Mouse (Mus musculus): Measurements from ENCODE around the gene Dhrs3. TPM values are rescaled to one million over a fixed set of nuclear protein-coding genes. Genes with fewer than 3 reads are reported as not detected.

Dhrs3 gene
- polyA plus RNA-seq, 1 experiment from 2014 or later, result 128 TPM

GRCm38 (mm10) chr4:144939847-144940411 lies 47.3 kb downstream of the Dhrs3 start:
- no peak for ATAC-seq (ENCODE audit: insufficient read depth, low FRiP score, low TSS enrichment)
- no peak overlapping the region for H3K27ac ChIP-seq (ENCODE audit: low read depth, low read length)
- 60% methylated on average over 4 of the region's 4 CpGs for WGBS
- H3K9me3 ChIP-seq (ENCODE audit: control insufficient read depth, low read length), result no peaks in the 10 kb centered on the region
- H3K27me3 ChIP-seq (ENCODE audit: control insufficient read depth, insufficient read depth, low read length), result no peaks in the 10 kb centered on the region
- no peak overlapping the region for H3K9ac ChIP-seq (ENCODE audit: low read length)
- no peaks in the 10 kb centered on the region for H3K36me3 ChIP-seq (ENCODE audit: control insufficient read depth, insufficient read depth, low read length)
- H3K4me1 ChIP-seq (ENCODE audit: control insufficient read depth, insufficient read depth, low read length), result peaks cover 2% of the 10 kb centered on the region; the same call in 1 of the 2 replicates
- no peak overlapping the region for H3K4me3 ChIP-seq (ENCODE audit: low read depth, low read length)
- H3K4me2 ChIP-seq (ENCODE audit: low read depth), result no peak overlapping the region
- no peak for DNase-seq (ENCODE audit: low spot score)

GRCm38 (mm10) chr4:144940796-144941462 lies 48.3 kb downstream of the Dhrs3 start:
- Histone ChIP-seq H3K4me2 (ENCODE audit: low read depth) (no peak overlapping the region), H3K4me3 (ENCODE audit: low read depth, low read length) (no peak overlapping the region), H3K4me1 (ENCODE audit: control insufficient read depth, insufficient read depth, low read length) (peaks cover 2% of the 10 kb centered on the region; the same call in 1 of the 2 replicates), H3K9me3 (ENCODE audit: control insufficient read depth, low read length) (no peaks in the 10 kb centered on the region), H3K27ac (ENCODE audit: low read depth, low read length) (no peak overlapping the region), H3K27me3 (ENCODE audit: control insufficient read depth, insufficient read depth, low read length) (no peaks in the 10 kb centered on the region), H3K36me3 (ENCODE audit: control insufficient read depth, insufficient read depth, low read length) (no peaks in the 10 kb centered on the region), H3K9ac (ENCODE audit: low read length) (no peak overlapping the region)
- WGBS, result 58% methylated on average over 13 of the region's 13 CpGs
- DNase-seq (ENCODE audit: low spot score) (no peak), ATAC-seq (ENCODE audit: insufficient read depth, low FRiP score, low TSS enrichment) (no peak)

DNA sequence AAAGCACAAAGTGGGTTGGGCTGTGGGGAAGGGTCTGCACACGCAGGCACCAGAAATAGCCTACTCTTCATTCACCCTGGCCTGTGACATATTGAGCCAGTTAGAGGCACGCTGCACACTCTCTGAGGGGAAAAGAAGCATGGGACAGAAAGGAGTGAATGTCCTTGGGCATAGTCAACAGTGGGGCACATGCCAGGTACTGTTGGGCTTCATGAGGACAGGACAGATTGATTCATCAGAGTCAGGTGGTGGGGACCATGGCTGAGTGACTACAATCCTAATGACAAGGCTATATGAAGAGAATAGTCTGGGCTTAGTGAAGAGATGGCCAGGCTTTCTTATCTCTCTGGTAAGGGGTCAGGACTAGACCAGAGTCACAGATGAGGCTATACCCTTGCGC lies 49.8 kb downstream of the Dhrs3 start:
- Histone ChIP-seq H3K9me3 (ENCODE audit: control insufficient read depth, low read length) (no peaks in the 10 kb centered on the region), H3K27ac (ENCODE audit: low read depth, low read length) (no peak overlapping the region), H3K4me2 (ENCODE audit: low read depth) (no peak overlapping the region), H3K4me3 (ENCODE audit: low read depth, low read length) (no peak overlapping the region), H3K36me3 (ENCODE audit: control insufficient read depth, insufficient read depth, low read length) (no peaks in the 10 kb centered on the region), H3K9ac (ENCODE audit: low read length) (no peak overlapping the region), H3K27me3 (ENCODE audit: control insufficient read depth, insufficient read depth, low read length) (no peaks in the 10 kb centered on the region), H3K4me1 (ENCODE audit: control insufficient read depth, insufficient read depth, low read length) (peaks cover 2% of the 10 kb centered on the region; the same call in 1 of the 2 replicates)
- ATAC-seq (ENCODE audit: insufficient read depth, low FRiP score, low TSS enrichment) (no peak), DNase-seq (ENCODE audit: low spot score) (no peak)
- 98% methylated on average over 3 of the region's 3 CpGs for WGBS

- no peak for ATAC-seq (ENCODE audit: insufficient read depth, low FRiP score, low TSS enrichment)
- no peaks in the 10 kb centered on the region for H3K36me3 ChIP-seq (ENCODE audit: control insufficient read depth, insufficient read depth, low read length)
- DNase-seq (ENCODE audit: low spot score), result no peak
- no peak overlapping the region for H3K4me2 ChIP-seq (ENCODE audit: low read depth)
- WGBS, result 89% methylated on average over 5 of the region's 5 CpGs
- peaks cover 2% of the 10 kb centered on the region for H3K4me1 ChIP-seq (ENCODE audit: control insufficient read depth, insufficient read depth, low read length)
- H3K27me3 ChIP-seq (ENCODE audit: control insufficient read depth, insufficient read depth, low read length), result no peaks in the 10 kb centered on the region
- no peak overlapping the region for H3K27ac ChIP-seq (ENCODE audit: low read depth, low read length)
- H3K9ac ChIP-seq (ENCODE audit: low read length), result no peak overlapping the region
- H3K9me3 ChIP-seq (ENCODE audit: control insufficient read depth, low read length), result no peaks in the 10 kb centered on the region
- H3K4me3 ChIP-seq (ENCODE audit: low read depth, low read length), result no peak overlapping the region
Measured at GRCm38 (mm10) chr4:144943273-144943672, 50.6 kb downstream of the Dhrs3 start.

DNA sequence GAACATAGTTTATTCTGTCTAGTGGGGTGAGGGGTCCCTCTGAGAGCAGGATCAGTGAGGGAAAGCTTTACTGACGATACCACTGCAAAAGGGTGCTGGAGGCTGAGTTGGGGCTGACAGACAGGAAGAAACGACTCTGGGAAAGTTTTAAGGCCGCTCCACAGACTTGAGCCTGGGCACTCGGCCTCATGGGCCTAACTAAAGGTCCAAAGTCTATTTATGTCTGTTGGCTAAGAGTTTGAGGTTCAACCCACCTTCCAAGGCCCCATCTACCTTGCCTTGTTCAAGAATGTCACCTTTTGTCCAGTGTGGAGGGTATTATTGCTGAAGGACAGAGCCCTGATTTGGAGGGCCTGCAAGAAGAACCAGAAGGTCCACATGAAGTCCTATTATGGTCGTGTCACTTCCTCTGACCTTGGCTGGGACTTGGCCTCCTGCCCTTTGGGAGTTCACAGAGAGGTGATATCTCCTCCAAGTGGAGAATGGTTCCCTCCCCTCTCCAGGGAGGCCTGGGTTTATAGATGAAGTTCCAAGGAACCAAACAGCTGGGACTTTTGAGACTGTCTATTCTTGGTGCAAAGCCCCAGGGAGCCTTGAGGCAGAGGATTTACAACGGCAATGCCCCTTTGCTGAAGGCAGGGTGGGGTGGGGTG lies 55.2 kb downstream of the Dhrs3 start:
- no peak for ATAC-seq (ENCODE audit: insufficient read depth, low FRiP score, low TSS enrichment)

GRCm38 (mm10) chr4:144949441-144950326 lies 57.1 kb downstream of the Dhrs3 start:
- DNase-seq (ENCODE audit: low spot score), result peak; percentile 78
- H3K9ac ChIP-seq (ENCODE audit: low read length), result no peak overlapping the region

More for the DNA sequence above, 55.2 kb downstream of the Dhrs3 start:
- no peak overlapping the region for H3K27ac ChIP-seq (ENCODE audit: low read depth, low read length)
- H3K27me3 ChIP-seq (ENCODE audit: control insufficient read depth, insufficient read depth, low read length), result no peaks in the 10 kb centered on the region
- H3K9me3 ChIP-seq (ENCODE audit: control insufficient read depth, low read length), result no peaks in the 10 kb centered on the region
- 49% methylated on average over 6 of the region's 6 CpGs for WGBS
- DNase-seq (ENCODE audit: low spot score), result no peak
- H3K4me2 ChIP-seq (ENCODE audit: low read depth), result no peak overlapping the region
- H3K9ac ChIP-seq (ENCODE audit: low read length), result no peak overlapping the region
- H3K4me3 ChIP-seq (ENCODE audit: low read depth, low read length), result no peak overlapping the region
- no peaks in the 10 kb centered on the region for H3K36me3 ChIP-seq (ENCODE audit: control insufficient read depth, insufficient read depth, low read length)
- peaks cover 10% of the 10 kb centered on the region for H3K4me1 ChIP-seq (ENCODE audit: control insufficient read depth, insufficient read depth, low read length)

DNA sequence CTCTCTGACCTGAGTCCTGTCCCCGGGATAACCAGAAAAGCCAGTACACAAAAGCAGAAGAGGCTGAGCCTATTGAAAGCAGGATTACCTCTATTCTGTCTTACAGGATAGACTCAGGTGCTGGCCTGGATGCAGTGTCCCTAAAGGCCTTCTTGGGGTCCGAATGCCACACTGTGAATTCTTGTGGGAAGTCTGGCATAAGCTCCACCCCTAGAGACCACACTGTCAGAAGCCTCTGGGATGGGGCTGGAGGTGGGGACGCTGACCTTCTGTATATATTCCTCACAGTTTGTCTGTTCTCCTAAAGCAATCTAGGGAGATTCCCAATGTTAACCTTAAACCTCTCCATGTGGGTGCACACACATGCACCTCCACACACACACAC lies 57.7 kb downstream of the Dhrs3 start:
- whole genome bisulfite sequencing, result 71% methylated on average over 3 of the region's 3 CpGs
- Histone ChIP-seq H3K4me2 (ENCODE audit: low read depth) (no peak overlapping the region), H3K4me3 (ENCODE audit: low read depth, low read length) (no peak overlapping the region), H3K4me1 (ENCODE audit: control insufficient read depth, insufficient read depth, low read length) (peaks cover 10% of the 10 kb centered on the region), H3K9me3 (ENCODE audit: control insufficient read depth, low read length) (no peaks in the 10 kb centered on the region), H3K27ac (ENCODE audit: low read depth, low read length) (no peak overlapping the region), H3K9ac (ENCODE audit: low read length) (no peak overlapping the region), H3K36me3 (ENCODE audit: control insufficient read depth, insufficient read depth, low read length) (no peaks in the 10 kb centered on the region), H3K27me3 (ENCODE audit: control insufficient read depth, insufficient read depth, low read length) (no peaks in the 10 kb centered on the region)
- ATAC-seq (ENCODE audit: insufficient read depth, low FRiP score, low TSS enrichment), result no peak
- DNase-seq (ENCODE audit: low spot score), result no peak

More at GRCm38 (mm10) chr4:144949441-144950326, 57.1 kb downstream of the Dhrs3 start:
- Histone ChIP-seq H3K27ac (ENCODE audit: low read depth, low read length) (peak overlapping the region; percentile 69), H3K9me3 (ENCODE audit: control insufficient read depth, low read length) (no peaks in the 10 kb centered on the region), H3K4me3 (ENCODE audit: low read depth, low read length) (no peak overlapping the region), H3K27me3 (ENCODE audit: control insufficient read depth, insufficient read depth, low read length) (no peaks in the 10 kb centered on the region), H3K36me3 (ENCODE audit: control insufficient read depth, insufficient read depth, low read length) (no peaks in the 10 kb centered on the region), H3K4me1 (ENCODE audit: control insufficient read depth, insufficient read depth, low read length) (peaks cover 10% of the 10 kb centered on the region), H3K4me2 (ENCODE audit: low read depth) (no peak overlapping the region)
- ATAC-seq (ENCODE audit: insufficient read depth, low FRiP score, low TSS enrichment), result peak; percentile 81
- WGBS, result 3% methylated on average over 9 of the region's 9 CpGs

DNA sequence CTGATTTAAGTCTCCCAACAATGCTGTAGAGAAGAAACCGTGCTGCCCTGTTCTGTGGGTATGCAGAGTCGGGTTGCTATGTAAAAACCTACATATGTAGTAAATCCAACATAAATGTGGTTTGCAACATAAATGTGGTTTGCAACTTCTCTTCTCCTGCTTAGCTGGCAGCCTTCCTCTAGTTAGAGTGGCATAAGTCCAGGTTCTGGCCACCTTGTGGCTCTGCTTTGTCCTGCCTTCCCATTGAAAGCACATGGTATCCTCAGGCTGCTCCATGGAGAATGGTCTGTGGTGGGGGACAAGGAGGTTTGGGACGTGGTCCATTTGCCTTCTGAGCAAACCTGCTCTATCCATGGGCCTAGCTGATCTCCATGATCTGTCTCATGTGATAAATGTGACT lies 58.3 kb downstream of the Dhrs3 start:
- Histone ChIP-seq H3K4me3 (ENCODE audit: low read depth, low read length) (no peak overlapping the region), H3K4me1 (ENCODE audit: control insufficient read depth, insufficient read depth, low read length) (peaks cover 10% of the 10 kb centered on the region), H3K4me2 (ENCODE audit: low read depth) (no peak overlapping the region), H3K9ac (ENCODE audit: low read length) (no peak overlapping the region), H3K27me3 (ENCODE audit: control insufficient read depth, insufficient read depth, low read length) (no peaks in the 10 kb centered on the region), H3K27ac (ENCODE audit: low read depth, low read length) (no peak overlapping the region), H3K36me3 (ENCODE audit: control insufficient read depth, insufficient read depth, low read length) (no peaks in the 10 kb centered on the region), H3K9me3 (ENCODE audit: control insufficient read depth, low read length) (no peaks in the 10 kb centered on the region)
- 92% methylated on average over 3 of the region's 3 CpGs for WGBS
- DNase-seq (ENCODE audit: low spot score), result no peak
- ATAC-seq (ENCODE audit: insufficient read depth, low FRiP score, low TSS enrichment), result no peak
